Mouse (Mus musculus) neural tube, embryonic 12.5 days (tissue): ENCODE results near the gene Otp. TPM values are rescaled to one million over a fixed set of nuclear protein-coding genes. Genes with fewer than 3 reads are reported as not detected.
A peak's percentile ranks its signal among the peaks of the same experiment; 100 is the strongest.

ENCODE experiments used
- ATAC-seq: fragments of 200-750 bp; cut with Nextera tagmentation; 2 replicates; pipeline ENCODE4 v1.8.0; 2017; ENCODE audit warnings: low read depth, mild to moderate bottlenecking, moderate TSS enrichment, moderate library complexity; ENCODE audit not compliant: low FRiP score
- H3K27ac ChIP-seq: fragments of 300-500 bp; sonication (generic); 2 replicates; pipeline ENCODE4 v1.5.1; 2016
- H3K27me3 ChIP-seq: fragments of 300-500 bp; sonication (generic); replicated peaks from 2 replicates; pipeline ENCODE4 v1.6.1; 2016; ENCODE audit warnings: mild to moderate bottlenecking
- H3K36me3 ChIP-seq: fragments of 300-500 bp; sonication (generic); 2 replicates; pipeline ENCODE4 v1.6.1; 2016; ENCODE audit warnings: mild to moderate bottlenecking
- H3K4me1 ChIP-seq: fragments of 300-500 bp; sonication (generic); 2 replicates; pipeline ENCODE4 v1.6.1; 2016
- H3K4me2 ChIP-seq: fragments of 300-500 bp; sonication (generic); replicated peaks from 2 replicates; pipeline ENCODE4 v1.6.1; 2016; ENCODE audit warnings: mild to moderate bottlenecking
- H3K4me3 ChIP-seq: fragments of 300-500 bp; sonication (generic); 2 replicates; pipeline ENCODE4 v1.5.1; 2016
- H3K9ac ChIP-seq: fragments of 300-500 bp; sonication (generic); 2 replicates; pipeline ENCODE4 v1.6.1; 2016; ENCODE audit warnings: mild to moderate bottlenecking
- H3K9me3 ChIP-seq: fragments of 300-500 bp; sonication (generic); 2 replicates; pipeline ENCODE4 v1.6.1; 2016; ENCODE audit warnings: mild to moderate bottlenecking
- WGBS: fragments of 180-500 bp; shearing (Covaris S2); methylation state at CpG from one replicate; pipeline ENCODE4 v1.1.7; 2016; 5-methylcytosine and 5-hydroxymethylcytosine counted together
- polyA plus RNA-seq: library from polyadenylated mRNA; unstranded; fragments of >200 nt; fragmentation: Nextera tagmentation; extraction: Ambion mirVana; gene quantifications from 2 replicates; pipeline ENCODE4 v1.2.1, GENCODE M21; 2016

The Otp gene
- polyA plus RNA-seq, 1 experiment from 2014 or later, result 10.9 TPM

GRCm38 (mm10) chr13:94874656-94875395 lies 576 bp upstream of the Otp start:
- Histone ChIP-seq H3K36me3 (no peaks in the 10 kb centered on the region), H3K27ac (no peak overlapping the region), H3K27me3 (peaks cover 79% of the 10 kb centered on the region), H3K9me3 (no peaks in the 10 kb centered on the region), H3K4me2 (peak overlapping the region; percentile 36), H3K9ac (peak overlapping the region; percentile 8; the same call in 1 of the 2 replicates), H3K4me3 (peak overlapping the region; percentile 18; the same call in 1 of the 2 replicates), H3K4me1 (peaks cover 11% of the 10 kb centered on the region; the same call in 1 of the 2 replicates)
- ATAC-seq, result peak; percentile 30; the same call in 1 of the 2 replicates
- under 1% methylated on average over 23 of the region's 23 CpGs for WGBS

GRCm38 (mm10) chr13:94876286-94877210 lies 1.1 kb downstream of the Otp start:
- ATAC-seq, result no peak
- peaks cover 80% of the 10 kb centered on the region for H3K27me3 ChIP-seq
- no peaks in the 10 kb centered on the region for H3K9me3 ChIP-seq
- under 1% methylated on average over 30 of the region's 30 CpGs for WGBS
- H3K27ac ChIP-seq, result no peak overlapping the region
- H3K4me2 ChIP-seq, result no peak overlapping the region
- peak overlapping the region; percentile 26 for H3K4me3 ChIP-seq
- H3K4me1 ChIP-seq, result peaks cover 11% of the 10 kb centered on the region; the same call in 1 of the 2 replicates
- peak overlapping the region; percentile 35; the same call in 1 of the 2 replicates for H3K9ac ChIP-seq
- no peaks in the 10 kb centered on the region for H3K36me3 ChIP-seq

- peak overlapping the region; percentile 35; the same call in 1 of the 2 replicates for H3K9ac ChIP-seq
- WGBS, result 1% methylated on average over 27 of the region's 27 CpGs
- peaks cover 11% of the 10 kb centered on the region; the same call in 1 of the 2 replicates for H3K4me1 ChIP-seq
- H3K36me3 ChIP-seq, result no peaks in the 10 kb centered on the region
- H3K9me3 ChIP-seq, result no peaks in the 10 kb centered on the region
- H3K4me2 ChIP-seq, result no peak overlapping the region
- H3K4me3 ChIP-seq, result peak overlapping the region; percentile 26
- H3K27me3 ChIP-seq, result peaks cover 80% of the 10 kb centered on the region
- ATAC-seq, result 0 out of 2 replicates have a peak, but pooled peaks have one; percentile 13
- H3K27ac ChIP-seq, result 0 out of 2 replicates have a peak overlapping the region, but pooled peaks have one; percentile 1
Observed at GRCm38 (mm10) chr13:94877211-94877590, 1.8 kb downstream of the Otp start.

- Histone ChIP-seq H3K4me2 (no peak overlapping the region), H3K27ac (no peak overlapping the region), H3K4me1 (peaks cover 18% of the 10 kb centered on the region), H3K9me3 (no peaks in the 10 kb centered on the region), H3K27me3 (peaks cover 80% of the 10 kb centered on the region), H3K4me3 (0 out of 2 replicates have a peak overlapping the region, but pooled peaks have one; percentile 26), H3K9ac (no peak overlapping the region), H3K36me3 (no peaks in the 10 kb centered on the region)
- WGBS, result 7% methylated on average over 10 of the region's 10 CpGs
- no peak for ATAC-seq
Observed at GRCm38 (mm10) chr13:94877991-94878745, 2.8 kb downstream of the Otp start.

GRCm38 (mm10) chr13:94881201-94881600 lies 5.8 kb downstream of the Otp start:
- Histone ChIP-seq H3K36me3 (no peaks in the 10 kb centered on the region), H3K9ac (no peak overlapping the region), H3K4me2 (peak overlapping the region; percentile 10; the same call in 1 of the 2 replicates), H3K27me3 (peaks cover 84% of the 10 kb centered on the region), H3K9me3 (no peaks in the 10 kb centered on the region), H3K4me3 (peak overlapping the region; percentile 3; the same call in 1 of the 2 replicates), H3K27ac (no peak overlapping the region), H3K4me1 (peaks cover 23% of the 10 kb centered on the region)
- WGBS, result 0% methylated on average over 3 of the region's 3 CpGs
- ATAC-seq, result no peak

DNA sequence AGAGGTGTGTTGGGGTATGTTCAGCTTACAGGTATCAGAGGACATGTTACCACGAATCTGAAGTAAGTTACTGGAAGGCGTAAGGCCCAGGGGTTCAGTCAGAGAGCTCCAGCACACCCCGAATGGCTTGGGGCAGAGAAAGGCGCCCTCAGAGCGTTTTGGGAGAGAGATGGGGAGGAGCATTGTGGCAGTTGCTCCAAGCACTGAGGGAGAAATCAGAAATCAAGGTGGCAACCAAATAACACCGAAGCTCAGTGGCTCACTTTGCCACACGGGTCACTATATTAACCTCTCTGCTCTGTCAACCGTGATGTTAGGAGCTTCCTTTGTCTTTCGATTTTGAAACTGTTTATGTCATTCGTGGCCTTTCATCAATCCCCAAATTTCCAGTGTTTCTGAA lies 6.8 kb downstream of the Otp start:
- under 1% methylated on average over 10 of the region's 10 CpGs for WGBS
- ATAC-seq, result no peak
- Histone ChIP-seq H3K27ac (no peak overlapping the region), H3K4me1 (peaks cover 23% of the 10 kb centered on the region), H3K4me3 (no peak overlapping the region), H3K36me3 (no peaks in the 10 kb centered on the region), H3K4me2 (peak overlapping the region; percentile 74), H3K27me3 (peaks cover 83% of the 10 kb centered on the region), H3K9me3 (no peaks in the 10 kb centered on the region), H3K9ac (no peak overlapping the region)

DNA sequence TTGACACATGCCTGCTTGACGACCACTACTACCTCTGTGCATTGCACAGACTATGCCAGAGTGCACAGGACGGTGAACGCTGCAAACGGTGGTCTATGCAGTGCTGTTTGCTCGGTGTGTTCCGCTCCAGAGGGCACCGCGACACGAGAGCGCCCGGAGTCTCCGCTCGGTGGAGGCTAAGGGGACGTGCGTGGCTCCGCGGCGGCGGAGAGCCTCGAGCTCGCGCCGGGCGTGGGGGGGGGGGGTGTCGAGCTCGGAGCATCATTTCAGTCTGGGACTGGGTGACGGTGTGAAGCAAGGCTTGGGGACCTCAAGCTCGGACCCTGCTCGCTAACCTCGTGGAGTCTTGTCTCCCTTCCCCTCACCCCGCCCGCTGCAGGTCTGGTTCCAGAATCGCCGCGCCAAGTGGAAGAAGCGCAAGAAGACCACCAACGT lies 7.3 kb downstream of the Otp start:
- ATAC-seq, result peak; percentile 58
- Histone ChIP-seq H3K9ac (peak overlapping the region; percentile 42; the same call in 1 of the 2 replicates), H3K4me2 (peak overlapping the region; percentile 74), H3K27ac (peak overlapping the region; percentile 42; the same call in 1 of the 2 replicates), H3K27me3 (peaks cover 82% of the 10 kb centered on the region), H3K4me3 (peak overlapping the region; percentile 39), H3K4me1 (peaks cover 23% of the 10 kb centered on the region), H3K9me3 (no peaks in the 10 kb centered on the region), H3K36me3 (no peaks in the 10 kb centered on the region)
- under 1% methylated on average over 37 of the region's 37 CpGs for WGBS

DNA sequence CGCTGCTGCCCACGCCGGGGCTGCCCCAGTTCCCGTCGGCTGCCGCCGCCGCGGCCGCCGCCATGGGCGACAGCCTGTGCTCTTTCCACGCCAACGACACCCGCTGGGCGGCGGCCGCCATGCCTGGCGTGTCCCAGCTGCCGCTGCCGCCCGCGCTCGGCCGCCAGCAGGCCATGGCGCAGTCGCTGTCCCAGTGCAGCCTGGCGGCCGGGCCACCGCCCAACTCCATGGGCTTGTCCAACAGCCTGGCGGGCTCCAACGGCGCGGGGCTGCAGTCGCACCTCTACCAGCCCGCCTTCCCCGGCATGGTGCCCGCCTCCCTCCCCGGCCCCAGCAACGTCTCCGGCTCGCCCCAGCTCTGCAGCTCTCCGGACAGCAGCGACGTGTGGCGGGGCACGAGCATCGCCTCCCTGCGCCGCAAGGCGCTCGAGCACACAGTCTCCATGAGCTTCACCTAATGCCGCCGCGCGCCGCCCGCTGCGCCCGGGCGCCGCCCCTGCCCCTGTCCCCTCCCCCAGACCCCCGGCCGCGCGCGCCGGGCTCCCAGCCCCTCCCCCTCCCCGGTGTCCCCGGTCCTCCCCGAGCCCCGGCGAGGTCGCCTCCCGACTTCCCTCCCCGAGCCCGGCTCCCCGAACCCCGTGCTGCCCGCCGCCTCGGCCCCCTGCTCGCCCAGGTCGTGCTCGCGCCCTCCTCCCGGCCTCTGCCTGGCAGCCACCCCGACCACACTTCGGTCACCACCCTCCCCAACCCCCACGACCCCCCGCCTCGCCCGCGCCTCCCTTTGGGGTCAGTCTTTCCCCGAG lies 8.0 kb downstream of the Otp start:
- Histone ChIP-seq H3K4me3 (peak overlapping the region; percentile 39), H3K9ac (peak overlapping the region; percentile 42; the same call in 1 of the 2 replicates), H3K36me3 (no peaks in the 10 kb centered on the region), H3K4me2 (peak overlapping the region; percentile 74), H3K27me3 (peaks cover 84% of the 10 kb centered on the region), H3K27ac (peak overlapping the region; percentile 42; the same call in 1 of the 2 replicates), H3K9me3 (no peaks in the 10 kb centered on the region), H3K4me1 (peaks cover 23% of the 10 kb centered on the region)
- ATAC-seq, result peak; percentile 71
- WGBS, result 1% methylated on average over 93 of the region's 95 CpGs

DNA sequence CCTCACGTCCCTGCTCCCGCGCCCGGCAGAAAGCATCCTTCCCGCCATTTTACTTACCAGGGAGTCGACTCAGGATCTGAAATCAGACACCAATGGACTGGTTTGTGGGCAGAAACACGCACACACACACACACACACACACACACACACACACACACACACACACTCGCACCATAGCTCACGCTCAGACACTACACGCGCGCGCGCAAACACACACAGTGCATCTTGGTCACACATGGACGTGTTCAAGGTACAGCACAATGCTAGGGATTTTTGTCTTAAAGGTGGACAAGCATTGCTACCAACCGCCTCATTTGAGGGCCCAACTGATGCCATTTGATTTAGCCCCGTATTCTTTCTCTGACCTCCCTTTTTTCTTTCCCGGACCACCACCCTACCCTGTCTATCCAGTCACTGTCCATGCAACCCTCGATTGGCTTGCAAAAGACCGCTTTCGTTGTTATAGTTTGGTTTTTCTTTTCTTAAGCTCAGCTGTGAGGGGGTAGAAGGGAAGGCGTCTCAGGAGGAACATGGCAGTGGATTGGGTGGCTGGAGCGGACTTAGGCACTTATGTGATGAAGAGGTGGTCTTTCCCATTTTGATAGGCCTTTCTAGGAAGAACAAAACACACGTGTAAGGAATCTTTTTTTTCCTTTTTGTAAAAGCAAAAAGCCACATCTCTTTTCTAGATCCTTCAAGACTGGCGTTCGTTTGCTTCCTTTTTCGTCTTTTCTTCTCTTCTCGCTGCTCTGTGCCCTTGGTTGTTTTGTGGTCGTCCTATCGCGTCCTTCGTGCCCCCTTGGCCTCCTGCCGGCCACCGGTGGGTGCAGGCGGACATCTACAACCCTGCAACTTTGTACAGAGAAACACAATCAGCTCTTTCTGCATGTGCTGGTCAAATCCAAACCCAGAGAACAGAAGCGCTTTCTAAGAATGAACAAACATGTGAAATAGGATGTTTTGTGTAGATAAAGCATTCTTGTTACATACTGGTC lies 8.9 kb downstream of the Otp start:
- H3K4me2 ChIP-seq, result peak overlapping the region; percentile 74
- H3K36me3 ChIP-seq, result no peaks in the 10 kb centered on the region
- H3K4me1 ChIP-seq, result peaks cover 23% of the 10 kb centered on the region
- H3K27ac ChIP-seq, result 0 out of 2 replicates have a peak overlapping the region, but pooled peaks have one; percentile 42
- no peaks in the 10 kb centered on the region for H3K9me3 ChIP-seq
- 0 out of 2 replicates have a peak overlapping the region, but pooled peaks have one; percentile 42 for H3K9ac ChIP-seq
- under 1% methylated on average over 36 of the region's 36 CpGs for WGBS
- H3K27me3 ChIP-seq, result peaks cover 89% of the 10 kb centered on the region
- peak overlapping the region; percentile 39 for H3K4me3 ChIP-seq
- no peak for ATAC-seq
